Mouse (Mus musculus) small intestine, adult 2 months (tissue): ENCODE results near the gene Fxyd1.

ENCODE experiments used
- CTCF ChIP-seq: fragments of 200-500 bp; IDR thresholded peaks from 2 replicates; pipeline ENCODE4 v1.5.1; 2012; ENCODE audit warnings: low read depth, mild to moderate bottlenecking, control low read depth, inconsistent platforms, low read length, moderate library complexity, mixed read lengths; ENCODE audit not compliant: insufficient replicate concordance, insufficient read length; ENCODE audit errors: extremely low read depth
- POLR2A ChIP-seq: fragments of 200-500 bp; IDR thresholded peaks from 2 replicates; pipeline ENCODE4 v1.6.1; 2012; ENCODE audit warnings: low read depth, mild to moderate bottlenecking, control low read depth, inconsistent platforms, low read length, moderate library complexity

GRCm38 (mm10) chr7:31030717-31031116 is 26.3 kb downstream of the Fxyd1 start:
- no peak for TF ChIP-seq CTCF
- TF ChIP-seq POLR2A, result no peak
